Mouse (Mus musculus): Measurements from ENCODE around the gene Coa3.

- no peak for TF ChIP-seq POLR2A (IDR thresholded peaks at IDR 0.05; ENCODE audit: extremely low read depth, insufficient read depth, low read length)
- TF ChIP-seq CTCF (IDR thresholded peaks at IDR 0.05; ENCODE audit: low read depth, low read length), result no peak
These were observed 1.9 kb upstream of the Coa3 start for GRCm38 (mm10) chr11:101280837-101281236.
